Mouse (Mus musculus): ENCODE measurements around the gene Crybg1. TPM values are rescaled to one million over a fixed set of nuclear protein-coding genes. Genes with fewer than 3 reads are reported as not detected.
A peak's percentile ranks its signal among the peaks of the same experiment; 100 is the strongest.

Gene Crybg1
- total RNA-seq, 2 experiments from 2014 or later = 0.63 TPM

GRCm38 (mm10) chr10:44026105-44026504, 122.5 kb downstream of the Crybg1 start:
- intact Hi-C loops (cut with DNase I) = no loop called here
- no peak overlapping the region for H3K27ac ChIP-seq
- no peak for TF ChIP-seq CTCF (IDR thresholded peaks at IDR 0.05)
- H3K4me3 ChIP-seq = no peak overlapping the region
- DNase-seq (ENCODE audit: extremely low spot score in 1 of 2, low spot score in 2 of 2) = no peak

GRCm38 (mm10) chr10:44024705-44025104, 123.9 kb downstream of the Crybg1 start:
- DNase-seq (ENCODE audit: extremely low spot score in 1 of 2, low spot score in 2 of 2) = no peak
- Histone ChIP-seq H3K4me3 (no peak overlapping the region), H3K27ac (no peak overlapping the region)
- intact Hi-C loops (cut with DNase I) = no loop called here
- no peak for TF ChIP-seq CTCF (IDR thresholded peaks at IDR 0.05)

- intact Hi-C loops (cut with DNase I) = no loop called here
- Histone ChIP-seq H3K4me3 (no peak overlapping the region), H3K27ac (no peak overlapping the region)
- DNase-seq (ENCODE audit: extremely low spot score in 1 of 2, low spot score in 2 of 2) = no peak
- no peak for TF ChIP-seq CTCF (IDR thresholded peaks at IDR 0.05)
Observed at GRCm38 (mm10) chr10:44020141-44020540, 128.5 kb downstream of the Crybg1 start.

GRCm38 (mm10) chr10:44018562-44018961, 130.1 kb downstream of the Crybg1 start:
- DNase-seq (ENCODE audit: extremely low spot score in 1 of 2, low spot score in 2 of 2) = no peak
- no peak for TF ChIP-seq CTCF (IDR thresholded peaks at IDR 0.05)
- intact Hi-C loops (cut with DNase I) = no loop called here
- Histone ChIP-seq H3K4me3 (no peak overlapping the region), H3K27ac (no peak overlapping the region)

- TF ChIP-seq CTCF (IDR thresholded peaks at IDR 0.05) = no peak
- Histone ChIP-seq H3K4me3 (no peak overlapping the region), H3K27ac (no peak overlapping the region)
- DNase-seq (ENCODE audit: extremely low spot score in 1 of 2, low spot score in 2 of 2) = no peak
- intact Hi-C loops (cut with DNase I) = no loop called here
Observed at GRCm38 (mm10) chr10:44015631-44016030, 133.0 kb downstream of the Crybg1 start.

- no peak for DNase-seq (ENCODE audit: extremely low spot score in 1 of 2, low spot score in 2 of 2)
- Histone ChIP-seq H3K4me3 (no peak overlapping the region), H3K27ac (no peak overlapping the region)
- intact Hi-C loops (cut with DNase I) = no loop called here
- TF ChIP-seq CTCF (IDR thresholded peaks at IDR 0.05) = no peak
Observed at GRCm38 (mm10) chr10:44013885-44014284, 134.8 kb downstream of the Crybg1 start.

- intact Hi-C loops (cut with DNase I) = no loop called here
- no peak overlapping the region for H3K4me3 ChIP-seq
- TF ChIP-seq CTCF (IDR thresholded peaks at IDR 0.05) = no peak
- no peak overlapping the region for H3K27ac ChIP-seq
- no peak for DNase-seq (ENCODE audit: extremely low spot score in 1 of 2, low spot score in 2 of 2)
Observed at GRCm38 (mm10) chr10:44011408-44011807, 137.2 kb downstream of the Crybg1 start.

- Histone ChIP-seq H3K27ac (no peak overlapping the region), H3K4me3 (no peak overlapping the region)
- no peak for DNase-seq (ENCODE audit: extremely low spot score in 1 of 2, low spot score in 2 of 2)
- TF ChIP-seq CTCF (IDR thresholded peaks at IDR 0.05) = no peak
- intact Hi-C loops (cut with DNase I) = no loop called here
Observed at GRCm38 (mm10) chr10:44008808-44009207, 139.8 kb downstream of the Crybg1 start.

- Histone ChIP-seq H3K4me3 (no peak overlapping the region), H3K27ac (no peak overlapping the region)
- DNase-seq (ENCODE audit: extremely low spot score in 1 of 2, low spot score in 2 of 2) = no peak
- no peak for TF ChIP-seq CTCF (IDR thresholded peaks at IDR 0.05)
- intact Hi-C loops (cut with DNase I) = no loop called here
Observed at GRCm38 (mm10) chr10:44006815-44007214, 141.8 kb downstream of the Crybg1 start.

GRCm38 (mm10) chr10:44005677-44006641, 142.7 kb downstream of the Crybg1 start:
- TF ChIP-seq CTCF (IDR thresholded peaks at IDR 0.05) = no peak
- no peak overlapping the region for H3K27ac ChIP-seq
- no peak for DNase-seq (ENCODE audit: extremely low spot score in 1 of 2, low spot score in 2 of 2)
- intact Hi-C loops (cut with DNase I) = no loop called here
- no peak overlapping the region for H3K4me3 ChIP-seq

- Histone ChIP-seq H3K4me3 (peak overlapping the region; percentile 46), H3K27ac (no peak overlapping the region)
- intact Hi-C loops (cut with DNase I) = no loop called here
- peak in 1 of 2 experiments; percentile 15 for DNase-seq (ENCODE audit: extremely low spot score in 1 of 2, low spot score in 2 of 2)
- TF ChIP-seq CTCF (IDR thresholded peaks at IDR 0.05) = no peak
Observed at GRCm38 (mm10) chr10:44004221-44004751, 144.4 kb downstream of the Crybg1 start.

GRCm38 (mm10) chr10:44003551-44004151, 145.0 kb downstream of the Crybg1 start:
- H3K27ac ChIP-seq = no peak overlapping the region
- H3K4me3 ChIP-seq = peak overlapping the region; percentile 46
- peak; percentile 14 to 18 for DNase-seq (ENCODE audit: extremely low spot score in 1 of 2, low spot score in 2 of 2)
- TF ChIP-seq CTCF (IDR thresholded peaks at IDR 0.05) = peak; percentile 7
- intact Hi-C loops (cut with DNase I) = no loop called here

All from left cerebral cortex, adult 2 months (tissue).